Mouse (Mus musculus) layer of hippocampus, postnatal 25 days (tissue): Measurements from ENCODE around the gene 4930578G10Rik. TPM values are rescaled to one million over a fixed set of nuclear protein-coding genes. Genes with fewer than 3 reads are reported as not detected.
A peak's percentile ranks its signal among the peaks of the same experiment; 100 is the strongest.
"Not testable (repeated sequence)": the region's sequence is repeated elsewhere in the genome, so short reads cannot be mapped to it uniquely, and the experiment has no call there.

Experiments used
- DNase-seq, 2 experiments: peaks; one replicate each; pipeline ENCODE4 v3.0.0; 2022; ENCODE audit warnings: mixed read lengths in 2 of 2, low spot score in 1 of 2; ENCODE audit errors: extremely low spot score in 1 of 2
- total RNA-seq, 2 experiments: library from RNA; stranded (reverse); gene quantifications; 2 replicates each; pipeline ENCODE4 v1.2.3; 2021

Gene 4930578G10Rik
- total RNA-seq, result 1 to 10 TPM in 1 of 2 experiments, under 1 TPM in 1; 0.49 to 2.7 TPM

- not testable (repeated sequence) for DNase-seq
Observed at GRCm38 (mm10) chr4:42735245-42735644, at the start of gene 4930578G10Rik. Gene 4930578G10Rik, plus strand, starts transcription at chr4:42735545.

- DNase-seq, result not testable (repeated sequence)
Observed at GRCm38 (mm10) chr4:42756477-42756876, 21.1 kb downstream of the 4930578G10Rik start, which contains the start of gene Ccl19. Gene Ccl19, minus strand, starts transcription at chr4:42756577.

- not testable (repeated sequence) for DNase-seq
Observed at GRCm38 (mm10) chr4:42773893-42774292, 38.5 kb downstream of the 4930578G10Rik start, which contains the start of gene Ccl21a. Gene Ccl21a, minus strand, starts transcription at chr4:42773993.

GRCm38 (mm10) chr4:42853788-42854187 lies 118.4 kb downstream of the 4930578G10Rik start, which contains the start of gene Fam205a1:
Gene Fam205a1, minus strand, starts transcription at chr4:42853888.
- DNase-seq, result not testable (repeated sequence)

- not testable (repeated sequence) for DNase-seq
Observed at GRCm38 (mm10) chr4:42856671-42857070, 121.3 kb downstream of the 4930578G10Rik start, which contains the start of gene Gm12394. Gene Gm12394, minus strand, starts transcription at chr4:42856771.

GRCm38 (mm10) chr4:42860483-42860882 lies 125.1 kb downstream of the 4930578G10Rik start:
- DNase-seq, result not testable (repeated sequence)

- not testable (repeated sequence) for DNase-seq
Observed at GRCm38 (mm10) chr4:42863487-42863886, 128.1 kb downstream of the 4930578G10Rik start.

- DNase-seq, result no peak
Observed at GRCm38 (mm10) chr4:42867390-42867789, 132.0 kb downstream of the 4930578G10Rik start.

GRCm38 (mm10) chr4:42868193-42868592 lies 132.8 kb downstream of the 4930578G10Rik start:
- DNase-seq, result no peak

- DNase-seq, result no peak
Observed at GRCm38 (mm10) chr4:42870748-42871147, 135.4 kb downstream of the 4930578G10Rik start.

- no peak for DNase-seq
Observed at GRCm38 (mm10) chr4:42872151-42872550, 136.8 kb downstream of the 4930578G10Rik start.

GRCm38 (mm10) chr4:42872746-42873435 lies 137.5 kb downstream of the 4930578G10Rik start:
- DNase-seq, result no peak

GRCm38 (mm10) chr4:42874134-42874533 lies 138.8 kb downstream of the 4930578G10Rik start, which contains the start of gene Fam205c:
Gene Fam205c, minus strand, starts transcription at chr4:42874234.
- DNase-seq, result no peak

GRCm38 (mm10) chr4:42876586-42877291 lies 141.4 kb downstream of the 4930578G10Rik start:
- DNase-seq, result peak in 1 of 2 experiments; percentile 45

GRCm38 (mm10) chr4:42877657-42878056 lies 142.3 kb downstream of the 4930578G10Rik start:
- no peak for DNase-seq

- DNase-seq, result no peak
Observed at GRCm38 (mm10) chr4:42879829-42880676, 144.7 kb downstream of the 4930578G10Rik start.

GRCm38 (mm10) chr4:42880677-42880948 lies 145.3 kb downstream of the 4930578G10Rik start:
- no peak for DNase-seq

- no peak for DNase-seq
Observed at GRCm38 (mm10) chr4:42886926-42887325, 151.6 kb downstream of the 4930578G10Rik start.

GRCm38 (mm10) chr4:42888806-42889205 lies 153.5 kb downstream of the 4930578G10Rik start:
- no peak for DNase-seq

- DNase-seq, result no peak
Observed at GRCm38 (mm10) chr4:42891176-42891575, 155.8 kb downstream of the 4930578G10Rik start.
